8 mouse cellular contexts compared by ENCODE assay signal in genomic region chr5:37824461-37824795, GRCm38 (mm10). TPM values are rescaled to one million over a fixed set of nuclear protein-coding genes. Genes with fewer than 3 reads are reported as not detected.
DNase-seq lines count a peak whose midpoint lies in the region; ATAC-seq and TF ChIP-seq lines count a peak whose summit lies in the region.

Gene Msx1 (minus strand): TSS chr5:37824583.

- TF ChIP-seq CTCF in layer of hippocampus, adult 2 months (conservative IDR thresholded peaks at IDR 0.05) = no peak

- H3K4me3 ChIP-seq in ES-E14 (ENCODE audit: insufficient read depth in 1 of 2, low read depth in 1 of 2, low read length in 2 of 2, poor library complexity in 1 of 2, severe bottlenecking in 1 of 2) = peak within 1 kb of the TSS; percentile 61 to 67
- peak within 1 kb of the TSS; percentile 28 for H3K4me3 ChIP-seq in forebrain, embryonic 16.5 days (replicated peaks; ENCODE audit: low read length)
- H3K4me3 ChIP-seq in layer of hippocampus, adult 2 months = peak within 1 kb of the TSS; percentile 52
- peak within 1 kb of the TSS; percentile 46 for H3K4me3 ChIP-seq in lung, embryonic 15.5 days

- peak within 1 kb of the TSS; percentile 52 for H3K9ac ChIP-seq in ES-E14 (ENCODE audit: insufficient read depth, low read depth, low read length, poor library complexity, severe bottlenecking)
- H3K9ac ChIP-seq in forebrain, embryonic 16.5 days (replicated peaks; ENCODE audit: low read depth, low read length) = no peak within 1 kb of the TSS; the same call in 1 of the 2 replicates
- peak within 1 kb of the TSS; percentile 39; the same call in 1 of the 2 replicates for H3K9ac ChIP-seq in lung, embryonic 15.5 days

- in situ Hi-C loops in ES-E14 (cut with MboI; ENCODE audit: low sequenced_read_pairs in 2 of 2, unreplicated experiment in 2 of 2) = loop anchor here in 1 of 2 experiments (10.0 kb wide), 1 partner anchor 580 kb away; the partner anchor contains the start of gene Crmp1

- H3K4me2 ChIP-seq in forebrain, embryonic 16.5 days (ENCODE audit: low read length) = peak within 1 kb of the TSS; percentile 52
- H3K4me2 ChIP-seq in lung, embryonic 15.5 days = peak within 1 kb of the TSS; percentile 91

- no peak within 1 kb of the TSS for H3K27ac ChIP-seq in ES-E14 (ENCODE audit: insufficient read depth, low read depth, low read length, poor library complexity, severe bottlenecking)
- no peak within 1 kb of the TSS for H3K27ac ChIP-seq in forebrain, embryonic 16.5 days (ENCODE audit: low read length)
- peak within 1 kb of the TSS; percentile 75 for H3K27ac ChIP-seq in layer of hippocampus, adult 2 months
- no peak within 1 kb of the TSS for H3K27ac ChIP-seq in lung, embryonic 15.5 days

- no peak for DNase-seq in ES-E14 (ENCODE audit: low read depth, low spot score)
- peak; percentile 2 for DNase-seq in c-Kit-positive CD71-positive TER-119-positive erythroid progenitor cells, embryonic 14.5 days (ENCODE audit: low spot score)
- DNase-seq in heart, postnatal 4 days = peak; percentile 87
- peak; percentile 46 to 62 for DNase-seq in layer of hippocampus, adult 2 months (ENCODE audit: low spot score in 2 of 2)
- DNase-seq in ovary, postnatal 14 days (ENCODE audit: low spot score) = peak; percentile 68
- DNase-seq in urinary bladder, postnatal 4 days (ENCODE audit: low spot score in 2 of 2) = peak; percentile 72 to 87

- WGBS in forebrain, embryonic 16.5 days = 0% methylated on average over 37 of the region's 37 CpGs
- 0% methylated on average over 37 of the region's 37 CpGs for WGBS in lung, embryonic 15.5 days

- H3K36me3 ChIP-seq in ES-E14 (ENCODE audit: control insufficient read depth, insufficient read depth, low read length, poor library complexity, severe bottlenecking) = no peaks in the 10 kb centered on the region
- H3K36me3 ChIP-seq in forebrain, embryonic 16.5 days (ENCODE audit: control insufficient read depth, insufficient read depth) = no peaks in the 10 kb centered on the region
- H3K36me3 ChIP-seq in lung, embryonic 15.5 days = no peaks in the 10 kb centered on the region

- H3K9me3 ChIP-seq in ES-E14 (ENCODE audit: control insufficient read depth, insufficient read depth, low read depth, low read length) = no peaks in the 10 kb centered on the region
- H3K9me3 ChIP-seq in forebrain, embryonic 16.5 days (ENCODE audit: control insufficient read depth, low read length) = no peaks in the 10 kb centered on the region; the same call in 1 of the 2 replicates
- H3K9me3 ChIP-seq in lung, embryonic 15.5 days = no peaks in the 10 kb centered on the region

- H3K27me3 ChIP-seq in forebrain, embryonic 16.5 days (replicated peaks; ENCODE audit: control insufficient read depth, insufficient read depth, low read length) = peaks cover 54% of the 10 kb centered on the region
- H3K27me3 ChIP-seq in lung, embryonic 15.5 days = peaks cover 99% of the 10 kb centered on the region

- peak; percentile 78 for ATAC-seq in forebrain, embryonic 16.5 days
- peak; percentile 88 for ATAC-seq in lung, embryonic 15.5 days (ENCODE audit: borderline replicate concordance, extremely low read depth, low FRiP score, low TSS enrichment)

- peaks cover 0 to 7% of the 10 kb centered on the region in 2 experiments; a peak in 2 of 4 replicates for H3K4me1 ChIP-seq in ES-E14 (ENCODE audit: control insufficient read depth in 2 of 2, insufficient read depth in 2 of 2, low read length in 2 of 2, poor library complexity in 1 of 2)
- peaks cover 20% of the 10 kb centered on the region for H3K4me1 ChIP-seq in forebrain, embryonic 16.5 days (replicated peaks; ENCODE audit: control insufficient read depth, insufficient read depth, low read length)
- H3K4me1 ChIP-seq in lung, embryonic 15.5 days = peaks cover 17% of the 10 kb centered on the region

TF ChIP-seq in ES-E14, 5 proteins besides CTCF, POLR2A, EP300 and RAD21:
- TF ChIP-seq ZNF384 (IDR thresholded peaks at IDR 0.05; ENCODE audit: low read depth, low read length) (no peak), CHD2 (IDR thresholded peaks at IDR 0.05; ENCODE audit: low read depth, low read length) (no peak), ZC3H11A (IDR thresholded peaks at IDR 0.05; ENCODE audit: borderline replicate concordance, low read depth, low read length) (no peak)

RNA-seq across cellular contexts. Expression of gene Msx1, which starts in this region (rescaled TPM):
- 0.48 and 2.1 TPM in 2 replicates for total RNA-seq in ES-E14 (2012; rRNA removed)
- polyA plus RNA-seq in forebrain, embryonic 16.5 days (2015; fragmentation: Nextera tagmentation; extraction: Ambion mirVana) = 11.4 and 16.8 TPM in 2 replicates
- 1 to 10 TPM; 4.7 to 4.9 TPM for total RNA-seq in heart, postnatal 4 days (2021)
- total RNA-seq in layer of hippocampus, adult 2 months (2021) = 1 to 10 TPM; 4.2 to 5.3 TPM
- polyA plus RNA-seq in lung, embryonic 15.5 days (2015; fragmentation: Nextera tagmentation; extraction: Ambion mirVana) = 3.4 and 3.5 TPM in 2 replicates
